Mouse (Mus musculus) cerebellum, postnatal 14 days (tissue): ENCODE measurements around the gene Ptprd.
"Not testable (repeated sequence)": the region's sequence is repeated elsewhere in the genome, so short reads cannot be mapped to it uniquely, and the experiment has no call there.

ENCODE experiments used
- DNase-seq, 2 experiments: peaks; one replicate each; pipeline ENCODE4 v3.0.0; 2021; ENCODE audit warnings: mixed read lengths in 2 of 2

Ptprd gene

DNA sequence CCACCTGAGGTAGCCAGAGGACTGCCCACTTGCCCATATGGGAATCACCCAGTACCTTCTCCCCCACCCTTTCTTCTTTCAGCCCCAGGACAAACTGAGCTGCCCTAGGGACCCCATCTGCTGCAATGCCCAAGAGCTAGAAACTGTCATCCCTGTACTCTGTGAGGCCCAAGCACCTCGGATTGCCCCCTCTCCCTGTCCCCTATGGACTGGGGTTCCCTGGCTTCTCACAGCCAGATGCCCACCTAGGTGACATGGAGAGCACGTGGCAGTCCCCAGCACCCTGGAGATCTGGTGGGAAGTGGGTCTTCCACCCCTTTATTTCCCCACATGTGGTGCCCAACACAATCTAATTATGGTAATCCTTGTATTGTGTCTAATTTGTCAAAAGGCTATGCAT, 331.5 kb downstream of the Ptprd start:
- DNase-seq, result no peak

DNA sequence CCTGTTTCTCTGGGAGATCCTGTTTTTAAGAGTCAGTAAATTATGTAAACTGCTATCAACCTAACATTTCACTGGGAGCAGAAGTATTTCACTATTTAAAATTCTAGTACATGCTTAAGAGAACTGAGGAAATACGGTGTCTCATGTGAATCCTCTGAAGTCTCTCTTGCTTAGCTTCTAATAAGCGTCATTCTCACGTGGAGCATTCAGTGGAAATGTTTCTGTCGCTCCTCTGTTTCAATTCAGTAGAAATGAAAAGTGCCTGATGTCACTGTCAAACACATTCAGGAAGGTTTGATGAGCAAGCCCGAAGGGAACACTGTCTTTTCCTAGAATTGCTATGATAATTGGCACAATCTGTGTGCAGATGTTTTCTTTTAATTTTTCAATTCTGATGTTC, 350.5 kb downstream of the Ptprd start:
- DNase-seq, result no peak

GRCm38 (mm10) chr4:77797391-77797790, 414.4 kb downstream of the Ptprd start:
- not testable (repeated sequence) for DNase-seq

- no peak for DNase-seq
Observed at GRCm38 (mm10) chr4:77777237-77777636, 434.5 kb downstream of the Ptprd start.

GRCm38 (mm10) chr4:77763790-77764189, 448.0 kb downstream of the Ptprd start:
- DNase-seq, result no peak

GRCm38 (mm10) chr4:77743391-77743790, 468.4 kb downstream of the Ptprd start:
- no peak for DNase-seq

- DNase-seq, result no peak
Observed at GRCm38 (mm10) chr4:77721908-77722307, 489.9 kb downstream of the Ptprd start.

GRCm38 (mm10) chr4:77717792-77718191, 494.0 kb downstream of the Ptprd start:
- DNase-seq, result no peak

GRCm38 (mm10) chr4:77710231-77710630, 501.5 kb downstream of the Ptprd start:
- no peak for DNase-seq

- no peak for DNase-seq
Observed at GRCm38 (mm10) chr4:77698294-77698693, 513.5 kb downstream of the Ptprd start.

GRCm38 (mm10) chr4:77675798-77676197, 536.0 kb downstream of the Ptprd start:
- DNase-seq, result no peak

DNA sequence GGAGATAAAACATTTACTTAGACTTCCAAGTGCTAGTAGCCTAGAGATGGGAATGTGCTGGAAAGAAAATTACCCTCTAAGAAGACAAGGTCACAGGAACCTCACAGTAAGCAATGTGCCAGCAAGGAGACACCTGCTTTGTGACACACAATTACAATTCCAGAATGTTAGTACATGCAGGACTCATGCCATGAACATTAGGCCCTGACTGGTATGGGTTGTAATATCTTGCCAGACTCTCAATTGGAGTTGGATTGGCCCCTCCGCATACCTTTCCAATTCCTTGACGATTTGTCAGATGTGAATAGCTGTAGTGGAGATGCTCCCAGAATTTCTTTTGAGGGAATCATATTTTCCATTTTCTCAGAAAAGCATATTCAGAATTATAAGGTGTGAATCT, 547.0 kb downstream of the Ptprd start:
- DNase-seq, result peak; percentile 7 to 74

- peak; percentile 11 to 71 for DNase-seq
Observed at GRCm38 (mm10) chr4:77662309-77662708, 549.5 kb downstream of the Ptprd start.

DNA sequence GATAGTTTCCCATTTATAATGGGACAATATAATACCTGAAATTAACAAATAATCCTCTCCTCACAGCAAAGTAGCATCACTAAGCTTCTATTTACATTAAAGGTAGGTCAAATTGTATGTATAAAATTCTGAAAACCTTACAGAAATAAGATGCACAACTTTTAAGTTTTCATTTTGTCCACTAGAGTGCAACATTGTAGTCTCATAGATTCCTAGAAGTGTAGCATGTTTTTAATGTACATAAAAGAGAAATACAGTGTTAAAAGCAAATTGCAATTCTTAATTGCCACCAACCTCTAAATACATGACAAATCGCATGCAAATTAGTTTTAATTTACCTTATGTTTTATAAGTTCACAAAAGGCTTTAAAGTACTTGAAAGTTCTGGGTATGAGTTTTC, 556.1 kb downstream of the Ptprd start:
- no peak for DNase-seq

DNA sequence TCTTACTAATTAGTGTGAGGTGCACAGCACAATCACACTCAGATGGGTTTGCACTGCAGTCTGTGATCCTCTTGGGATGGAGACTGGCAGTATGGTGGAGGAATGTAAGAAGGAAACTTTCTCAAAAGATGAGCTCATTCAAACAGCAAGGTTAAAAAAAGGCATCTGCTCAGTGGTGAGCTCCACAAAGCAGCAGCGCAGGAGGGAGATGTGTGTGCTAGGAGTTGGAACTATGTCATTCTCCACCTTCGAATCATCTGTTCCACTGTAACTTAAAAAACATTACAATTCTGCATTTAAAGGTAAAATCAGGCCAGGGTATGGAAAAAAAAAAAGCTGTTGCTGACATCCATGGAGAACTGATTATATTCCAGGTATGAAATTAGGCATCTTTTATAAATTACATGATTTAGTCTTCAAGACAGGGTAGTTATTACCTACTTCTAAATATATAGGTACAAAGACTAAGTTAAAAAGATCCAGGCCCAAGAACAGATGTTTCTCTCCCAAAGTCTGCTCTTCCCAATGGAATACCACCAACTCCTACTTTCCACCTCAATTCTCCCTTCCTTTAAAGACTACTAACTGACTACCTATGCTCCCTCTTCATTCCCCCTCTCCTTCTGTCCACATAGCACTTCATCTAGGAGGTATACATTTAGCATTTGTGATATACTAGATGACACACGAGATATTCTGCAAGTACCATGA, 562.0 kb downstream of the Ptprd start:
- no peak for DNase-seq

- no peak for DNase-seq
Observed at GRCm38 (mm10) chr4:77648911-77649310, 562.9 kb downstream of the Ptprd start.

DNA sequence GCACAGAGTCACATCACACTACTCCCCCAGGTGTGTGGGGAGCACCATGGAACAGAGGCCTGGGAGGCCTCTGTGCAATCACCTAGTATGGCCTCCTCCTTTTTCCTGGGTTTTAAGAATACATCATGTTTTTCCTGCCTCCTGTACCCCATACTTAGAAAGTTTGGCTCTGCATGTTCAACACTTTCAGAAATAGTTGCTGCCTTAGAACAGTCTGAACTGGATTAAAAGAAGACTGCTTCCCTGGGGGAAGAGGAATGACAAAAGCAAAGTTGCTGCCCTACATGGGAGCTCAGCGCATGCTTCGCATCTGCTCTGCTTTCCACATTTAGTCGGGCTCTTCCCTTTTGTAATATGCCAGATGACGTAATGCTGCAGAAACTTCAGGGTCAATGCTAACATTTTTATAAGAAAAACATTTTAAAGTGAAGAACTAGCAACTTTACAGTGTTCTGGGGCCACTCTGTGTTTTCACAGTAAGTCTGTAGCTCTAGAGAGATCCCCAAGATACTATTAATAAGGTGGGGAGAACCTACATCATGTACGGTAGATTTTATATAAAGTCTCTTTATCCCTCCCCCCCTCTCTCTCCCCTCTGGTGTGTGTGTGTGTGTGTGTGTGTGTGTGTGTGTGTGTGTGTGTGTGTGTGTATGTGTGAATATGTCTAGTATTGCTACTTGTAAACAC, 564.2 kb downstream of the Ptprd start:
- no peak for DNase-seq

DNA sequence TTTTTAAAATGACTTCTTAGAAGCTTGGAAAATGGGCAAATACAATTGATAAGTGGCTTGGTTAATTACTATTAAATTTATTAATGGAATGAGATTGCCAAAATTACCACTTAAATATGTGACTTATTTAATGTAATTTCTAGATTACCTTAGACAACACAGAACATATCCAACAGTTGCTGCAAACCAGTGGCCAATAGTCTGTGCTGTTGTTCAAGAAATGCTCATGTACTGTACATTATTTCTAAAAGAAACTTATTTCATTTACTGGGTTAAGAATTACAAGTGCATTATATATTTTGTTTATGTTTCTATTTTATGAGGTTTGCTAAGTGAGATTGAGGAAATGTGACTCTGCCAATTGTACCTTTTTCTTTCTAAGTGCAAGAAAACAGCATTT, 567.3 kb downstream of the Ptprd start:
- peak; percentile 52 to 63 for DNase-seq

- no peak for DNase-seq
Observed at GRCm38 (mm10) chr4:77640022-77640421, 571.7 kb downstream of the Ptprd start.

DNA sequence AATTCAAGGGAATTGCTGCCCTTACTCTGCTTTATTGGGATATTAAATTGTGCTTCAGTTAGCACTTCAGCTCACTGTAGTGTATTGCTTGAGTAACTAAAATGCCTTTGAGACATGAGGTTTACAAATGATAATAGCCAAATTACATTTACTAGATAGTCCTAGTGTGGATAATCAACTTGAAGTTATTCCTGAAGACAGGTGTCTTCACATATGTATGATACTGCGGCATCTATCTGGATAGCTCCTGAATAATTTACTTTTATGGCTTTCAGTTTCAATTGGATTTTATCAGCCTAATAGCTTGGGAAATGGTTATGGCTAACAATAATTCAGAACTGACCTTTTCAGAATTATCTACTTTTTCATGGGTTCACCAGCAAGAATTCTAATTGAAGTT, 598.6 kb downstream of the Ptprd start:
- DNase-seq, result no peak

- no peak for DNase-seq
Observed at GRCm38 (mm10) chr4:77586624-77587023, 625.1 kb downstream of the Ptprd start.

DNA sequence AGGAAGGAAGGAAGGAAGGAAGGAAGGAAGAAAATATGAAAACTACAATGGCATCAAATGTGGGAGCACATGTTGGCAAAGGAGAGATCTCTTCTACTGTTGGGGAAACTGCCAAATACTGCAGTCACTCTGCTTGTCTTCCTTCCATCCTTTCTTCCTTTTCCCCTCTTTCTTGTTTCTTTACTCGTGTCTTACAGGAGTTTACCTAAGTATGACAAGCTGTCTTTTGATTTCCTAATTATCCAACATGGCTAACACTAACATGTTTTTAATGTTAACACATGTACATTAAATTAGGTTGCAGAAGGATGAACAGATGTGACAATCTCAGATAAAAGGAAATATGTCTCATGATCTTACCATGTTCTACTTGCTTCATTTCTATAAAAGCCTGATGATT, 625.5 kb downstream of the Ptprd start:
- DNase-seq, result no peak

GRCm38 (mm10) chr4:77558404-77559202, 653.2 kb downstream of the Ptprd start:
- peak; percentile 80 for DNase-seq

- DNase-seq, result no peak
Observed at GRCm38 (mm10) chr4:77555841-77556240, 655.9 kb downstream of the Ptprd start.
